Mouse (Mus musculus): ENCODE results near the gene Tns4. TPM values are rescaled to one million over a fixed set of nuclear protein-coding genes. Genes with fewer than 3 reads are reported as not detected.

Gene Tns4
- polyA plus RNA-seq, 1 experiment from 2014 or later = 0.11 TPM

GRCm38 (mm10) chr11:99102575-99103270, 13.6 kb upstream of the Tns4 start:
- no peak overlapping the region for H3K4me2 ChIP-seq
- no peaks in the 10 kb centered on the region for H3K36me3 ChIP-seq
- H3K4me1 ChIP-seq (replicated peaks) = peaks cover 19% of the 10 kb centered on the region; the same call in 1 of the 2 replicates
- H3K27ac ChIP-seq (ENCODE audit: poor library complexity, severe bottlenecking) = no peak overlapping the region
- no peak for ATAC-seq (ENCODE audit: insufficient number of reproducible peaks, low FRiP score)
- WGBS = 82% methylated on average over 9 of the region's 9 CpGs
- no peaks in the 10 kb centered on the region for H3K9me3 ChIP-seq (replicated peaks)
- no peaks in the 10 kb centered on the region for H3K27me3 ChIP-seq (replicated peaks)
- no peak overlapping the region for H3K9ac ChIP-seq
- H3K4me3 ChIP-seq = no peak overlapping the region

GRCm38 (mm10) chr11:99101693-99102092, 12.6 kb upstream of the Tns4 start:
- no peak for ATAC-seq (ENCODE audit: insufficient number of reproducible peaks, low FRiP score)

GRCm38 (mm10) chr11:99100215-99100614, 11.1 kb upstream of the Tns4 start:
- Histone ChIP-seq H3K27me3 (replicated peaks) (no peaks in the 10 kb centered on the region), H3K27ac (ENCODE audit: poor library complexity, severe bottlenecking) (no peak overlapping the region), H3K9ac (no peak overlapping the region), H3K4me3 (no peak overlapping the region), H3K4me1 (replicated peaks) (peaks cover 8% of the 10 kb centered on the region; the same call in 1 of the 2 replicates), H3K4me2 (no peak overlapping the region), H3K9me3 (replicated peaks) (no peaks in the 10 kb centered on the region), H3K36me3 (no peaks in the 10 kb centered on the region)
- ATAC-seq (ENCODE audit: insufficient number of reproducible peaks, low FRiP score) = no peak
- 77% methylated on average over 5 of the region's 5 CpGs for whole genome bisulfite sequencing

More at GRCm38 (mm10) chr11:99101693-99102092, 12.6 kb upstream of the Tns4 start:
- no peak overlapping the region for H3K9ac ChIP-seq
- WGBS = 38% methylated on average over 8 of the region's 8 CpGs
- H3K4me1 ChIP-seq (replicated peaks) = peaks cover 16% of the 10 kb centered on the region; the same call in 1 of the 2 replicates
- H3K27ac ChIP-seq (ENCODE audit: poor library complexity, severe bottlenecking) = no peak overlapping the region
- H3K36me3 ChIP-seq = no peaks in the 10 kb centered on the region
- H3K27me3 ChIP-seq (replicated peaks) = no peaks in the 10 kb centered on the region
- no peak overlapping the region for H3K4me2 ChIP-seq
- no peaks in the 10 kb centered on the region for H3K9me3 ChIP-seq (replicated peaks)
- no peak overlapping the region for H3K4me3 ChIP-seq

GRCm38 (mm10) chr11:99099516-99099915, 10.4 kb upstream of the Tns4 start:
- Histone ChIP-seq H3K36me3 (no peaks in the 10 kb centered on the region), H3K9me3 (replicated peaks) (no peaks in the 10 kb centered on the region), H3K4me3 (no peak overlapping the region), H3K27me3 (replicated peaks) (no peaks in the 10 kb centered on the region), H3K4me2 (no peak overlapping the region), H3K9ac (no peak overlapping the region), H3K4me1 (replicated peaks) (peaks cover 8% of the 10 kb centered on the region; the same call in 1 of the 2 replicates), H3K27ac (ENCODE audit: poor library complexity, severe bottlenecking) (0 out of 2 replicates have a peak overlapping the region, but pooled peaks have one; percentile 13)
- no peak for ATAC-seq (ENCODE audit: insufficient number of reproducible peaks, low FRiP score)
- WGBS = 70% methylated on average over 7 of the region's 7 CpGs

- Histone ChIP-seq H3K27ac (ENCODE audit: poor library complexity, severe bottlenecking) (0 out of 2 replicates have a peak overlapping the region, but pooled peaks have one; percentile 13), H3K4me1 (replicated peaks) (peaks cover 8% of the 10 kb centered on the region; the same call in 1 of the 2 replicates)
- 81% methylated on average over 9 of the region's 9 CpGs for WGBS
Measured at GRCm38 (mm10) chr11:99098924-99099323, 9.8 kb upstream of the Tns4 start.

GRCm38 (mm10) chr11:99096996-99097774, 8.1 kb upstream of the Tns4 start:
- Histone ChIP-seq H3K27me3 (replicated peaks) (no peaks in the 10 kb centered on the region), H3K27ac (ENCODE audit: poor library complexity, severe bottlenecking) (no peak overlapping the region), H3K4me1 (replicated peaks) (peaks cover 8% of the 10 kb centered on the region; the same call in 1 of the 2 replicates), H3K36me3 (no peaks in the 10 kb centered on the region), H3K9ac (no peak overlapping the region), H3K4me3 (no peak overlapping the region), H3K9me3 (replicated peaks) (no peaks in the 10 kb centered on the region), H3K4me2 (no peak overlapping the region)
- WGBS = 77% methylated on average over 8 of the region's 8 CpGs
- ATAC-seq (ENCODE audit: insufficient number of reproducible peaks, low FRiP score) = no peak

More at GRCm38 (mm10) chr11:99098924-99099323, 9.8 kb upstream of the Tns4 start:
- Histone ChIP-seq H3K36me3 (no peaks in the 10 kb centered on the region), H3K4me3 (no peak overlapping the region), H3K27me3 (replicated peaks) (no peaks in the 10 kb centered on the region), H3K4me2 (no peak overlapping the region), H3K9ac (no peak overlapping the region), H3K9me3 (replicated peaks) (no peaks in the 10 kb centered on the region)
- ATAC-seq (ENCODE audit: insufficient number of reproducible peaks, low FRiP score) = no peak

GRCm38 (mm10) chr11:99096417-99096816, 7.3 kb upstream of the Tns4 start:
- Histone ChIP-seq H3K27ac (ENCODE audit: poor library complexity, severe bottlenecking) (no peak overlapping the region), H3K4me2 (no peak overlapping the region), H3K4me3 (no peak overlapping the region), H3K4me1 (replicated peaks) (0 out of 2 replicates have a peak, but pooled peaks cover 4% of the 10 kb centered on the region), H3K9me3 (replicated peaks) (no peaks in the 10 kb centered on the region), H3K36me3 (no peaks in the 10 kb centered on the region), H3K9ac (no peak overlapping the region), H3K27me3 (replicated peaks) (no peaks in the 10 kb centered on the region)
- no peak for ATAC-seq (ENCODE audit: insufficient number of reproducible peaks, low FRiP score)
- WGBS = 86% methylated on average over 4 of the region's 4 CpGs

- no peak overlapping the region for H3K9ac ChIP-seq
- H3K9me3 ChIP-seq (replicated peaks) = no peaks in the 10 kb centered on the region
- H3K4me1 ChIP-seq (replicated peaks) = 0 out of 2 replicates have a peak, but pooled peaks cover 4% of the 10 kb centered on the region
- H3K27ac ChIP-seq (ENCODE audit: poor library complexity, severe bottlenecking) = no peak overlapping the region
- H3K4me3 ChIP-seq = no peak overlapping the region
- no peak for ATAC-seq (ENCODE audit: insufficient number of reproducible peaks, low FRiP score)
- no peak overlapping the region for H3K4me2 ChIP-seq
- H3K27me3 ChIP-seq (replicated peaks) = no peaks in the 10 kb centered on the region
- WGBS = 84% methylated on average over 4 of the region's 4 CpGs
- no peaks in the 10 kb centered on the region for H3K36me3 ChIP-seq
Measured at GRCm38 (mm10) chr11:99095759-99096158, 6.7 kb upstream of the Tns4 start.

- no peaks in the 10 kb centered on the region for H3K27me3 ChIP-seq (replicated peaks)
- no peak overlapping the region for H3K4me3 ChIP-seq
- WGBS = 41% methylated on average over 2 of the region's 2 CpGs
- no peak for ATAC-seq (ENCODE audit: insufficient number of reproducible peaks, low FRiP score)
- 0 out of 2 replicates have a peak, but pooled peaks cover 4% of the 10 kb centered on the region for H3K4me1 ChIP-seq (replicated peaks)
- no peak overlapping the region for H3K4me2 ChIP-seq
- no peak overlapping the region for H3K9ac ChIP-seq
- no peak overlapping the region for H3K27ac ChIP-seq (ENCODE audit: poor library complexity, severe bottlenecking)
- H3K36me3 ChIP-seq = no peaks in the 10 kb centered on the region
- no peaks in the 10 kb centered on the region for H3K9me3 ChIP-seq (replicated peaks)
Measured at GRCm38 (mm10) chr11:99094911-99095676, 6.0 kb upstream of the Tns4 start.

- H3K27ac ChIP-seq (ENCODE audit: poor library complexity, severe bottlenecking) = no peak overlapping the region
- H3K4me3 ChIP-seq = no peak overlapping the region
- H3K4me1 ChIP-seq (replicated peaks) = 0 out of 2 replicates have a peak, but pooled peaks cover 4% of the 10 kb centered on the region
- no peak for ATAC-seq (ENCODE audit: insufficient number of reproducible peaks, low FRiP score)
- no peaks in the 10 kb centered on the region for H3K27me3 ChIP-seq (replicated peaks)
- H3K36me3 ChIP-seq = no peaks in the 10 kb centered on the region
- H3K9ac ChIP-seq = no peak overlapping the region
- no peak overlapping the region for H3K4me2 ChIP-seq
- WGBS = 79% methylated on average over 7 of the region's 7 CpGs
- no peaks in the 10 kb centered on the region for H3K9me3 ChIP-seq (replicated peaks)
Measured at GRCm38 (mm10) chr11:99093740-99094139, 4.6 kb upstream of the Tns4 start.

Data from heart, embryonic 12.5 days (tissue).